9 mouse cellular contexts compared by ENCODE assay signal in the genomic region with DNA sequence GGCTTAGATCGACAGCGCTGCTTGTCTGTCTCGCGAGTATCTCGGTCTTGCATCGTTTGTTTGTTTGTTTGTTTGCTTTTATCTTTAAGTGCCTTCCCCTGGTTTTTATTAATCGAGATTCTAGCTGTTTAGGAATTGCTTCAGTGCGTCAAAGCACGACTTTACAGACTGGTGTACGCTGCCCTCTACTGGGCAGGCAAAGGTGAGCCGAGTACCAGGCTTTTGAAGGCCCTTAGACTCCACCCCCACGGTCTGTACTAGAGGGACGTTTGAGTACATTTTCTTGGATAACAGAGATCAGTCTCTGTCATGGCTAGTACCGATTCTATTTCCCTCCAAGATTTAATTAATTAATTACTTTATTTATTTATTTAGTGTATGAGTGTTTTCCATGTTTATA. TPM values are rescaled to one million over a fixed set of nuclear protein-coding genes. Genes with fewer than 3 reads are reported as not detected.
DNase-seq lines count a peak whose midpoint lies in the region; ATAC-seq and TF ChIP-seq lines count a peak whose summit lies in the region.
"Had no signal": no experiment of that assay in that cellular context is flagged by ENCODE, and none has a peak within 500 bp of the region (broad histone marks: within the 10 kb centered on the region; RNA-seq: fewer than 3 reads in every experiment).

No protein-coding gene starts in this region.

- in situ Hi-C loops in CH12.LX (cut with MboI; ENCODE audit: low pct_ligation_motif_present, low pct_unique_long_range_greater_than_20kb, low sequenced_read_pairs): no loop called here

- no peak overlapping the region for H3K27ac ChIP-seq in kidney, embryonic 16.5 days (ENCODE audit: low read length)
- no peak overlapping the region for H3K27ac ChIP-seq in CH12.LX (ENCODE audit: insufficient read depth, low read depth)
- H3K27ac ChIP-seq in gastrocnemius, adult 2 months: no peak overlapping the region

- 5% methylated on average over 14 of the region's 14 CpGs for WGBS in kidney, embryonic 16.5 days

- no peaks in the 10 kb centered on the region for H3K27me3 ChIP-seq in kidney, embryonic 16.5 days (ENCODE audit: insufficient read depth, low read length)
- H3K27me3 ChIP-seq in CH12.LX (replicated peaks): no peaks in the 10 kb centered on the region

- TF ChIP-seq POLR2A in CH12.LX (IDR thresholded peaks at IDR 0.05; ENCODE audit: low read depth, low read length): no peak
- TF ChIP-seq POLR2A in brain, embryonic 14.5 days (IDR thresholded peaks at IDR 0.05; ENCODE audit: borderline replicate concordance, extremely low read depth, insufficient read depth, insufficient read length, poor library complexity, severe bottlenecking): no peak

- peak; percentile 94 for TF ChIP-seq RAD21 in CH12.LX (IDR thresholded peaks at IDR 0.05; ENCODE audit: low read depth, low read length)

- H3K79me2 ChIP-seq in CH12.LX (replicated peaks; ENCODE audit: control insufficient read depth, extremely low read depth, insufficient read depth, poor library complexity, severe bottlenecking): no peaks in the 10 kb centered on the region

- H3K4me1 ChIP-seq in kidney, embryonic 16.5 days (ENCODE audit: insufficient read depth, low read length): peaks cover 6% of the 10 kb centered on the region
- H3K4me1 ChIP-seq in CH12.LX (ENCODE audit: control insufficient read depth in 1 of 2, insufficient read depth in 2 of 2): peaks cover 0 to 19% of the 10 kb centered on the region in 2 experiments; a peak in 1 of 4 replicates

- ATAC-seq in kidney, embryonic 16.5 days (ENCODE audit: low FRiP score, low TSS enrichment): no peak

- dilution Hi-C loops in CH12.LX (cut with MboI; ENCODE audit: extremely low pct_ligation_motif_present, extremely low pct_unique_long_range_greater_than_20kb, low sequenced_read_pairs): no loop called here

- H3K4me3 ChIP-seq in kidney, embryonic 16.5 days (ENCODE audit: low read length): no peak overlapping the region
- H3K4me3 ChIP-seq in CH12.LX (replicated peaks in 1 of 3; ENCODE audit: low read depth in 2 of 3, low read length in 2 of 3, poor library complexity in 1 of 3): no peak overlapping the region
- no peak overlapping the region for H3K4me3 ChIP-seq in gastrocnemius, adult 2 months

- peak; percentile 48 to 93; a peak in 3 of 4 replicates for TF ChIP-seq CTCF in CH12.LX (conservative IDR thresholded peaks at IDR 0.05 in 1 of 2, IDR thresholded peaks at IDR 0.05 in 1 of 2; ENCODE audit: low read depth in 2 of 2, low read length in 2 of 2)
- TF ChIP-seq CTCF in brain, embryonic 14.5 days (IDR thresholded peaks at IDR 0.05; ENCODE audit: borderline replicate concordance, extremely low read depth, insufficient read depth, insufficient read length): peak; percentile 79
- peak; percentile 95 for TF ChIP-seq CTCF in gastrocnemius, adult 2 months (IDR thresholded peaks at IDR 0.05)

- H3K9me3 ChIP-seq in kidney, embryonic 16.5 days (ENCODE audit: low read length): no peaks in the 10 kb centered on the region
- H3K9me3 ChIP-seq in CH12.LX (replicated peaks; ENCODE audit: low read length): no peaks in the 10 kb centered on the region

- H3K36me3 ChIP-seq in kidney, embryonic 16.5 days (ENCODE audit: insufficient read depth, low read length): no peaks in the 10 kb centered on the region
- peaks cover 10 to 51% of the 10 kb centered on the region in 2 experiments for H3K36me3 ChIP-seq in CH12.LX (replicated peaks in 1 of 2; ENCODE audit: control insufficient read depth in 1 of 2, insufficient read depth in 1 of 2, low read length in 1 of 2)

- no peak overlapping the region for H3K4me2 ChIP-seq in kidney, embryonic 16.5 days (replicated peaks; ENCODE audit: low read depth, low read length)
- H3K4me2 ChIP-seq in CH12.LX (ENCODE audit: insufficient read depth, low read depth, poor library complexity, severe bottlenecking): no peak overlapping the region

- no peak for TF ChIP-seq EP300 in CH12.LX (IDR thresholded peaks at IDR 0.05; ENCODE audit: low read length)

- no peak overlapping the region for H3K9ac ChIP-seq in kidney, embryonic 16.5 days (replicated peaks; ENCODE audit: low read length)
- H3K9ac ChIP-seq in CH12.LX (ENCODE audit: insufficient read depth, low read depth): no peak overlapping the region

- DNase-seq in kidney, adult 11 months: peak; percentile 58
- DNase-seq in CH12.LX (ENCODE audit: extremely low read depth): peak; percentile 80
- peak; percentile 80 for DNase-seq in brain, embryonic 14.5 days (ENCODE audit: low read depth)
- DNase-seq in gastrocnemius, adult 2 months: peak; percentile 77
- peak; percentile 66 to 78 for DNase-seq in left cerebral cortex, postnatal 14 days (ENCODE audit: low spot score in 2 of 2)
- peak; percentile 86 for DNase-seq in naive thymus-derived CD4-positive, alpha-beta T cell, adult 2 months (ENCODE audit: low read depth)
- DNase-seq in thymus, postnatal 14 days: peak; percentile 77

- intact Hi-C loops in gastrocnemius, adult 2 months (cut with DNase I): loop anchor here (1.0 to 10.0 kb wide), 2 partner anchors 63 to 167 kb away; partner anchors contain the start of gene 6430531B16Rik
- intact Hi-C loops in left cerebral cortex, postnatal 14 days (cut with DNase I): loop anchor here (10.0 kb wide), 1 partner anchor 167 kb away; the partner anchor contains the start of gene 6430531B16Rik

TF ChIP-seq in CH12.LX, 34 proteins besides CTCF, POLR2A, EP300 and RAD21:
- TF ChIP-seq ZKSCAN1 (IDR thresholded peaks at IDR 0.05; ENCODE audit: borderline replicate concordance, low read depth, low read length): no peak
- TF ChIP-seq USF2 (conservative IDR thresholded peaks at IDR 0.05; ENCODE audit: low read depth, low read length): no peak
- peak; percentile 89 for TF ChIP-seq SMC3 (IDR thresholded peaks at IDR 0.05; ENCODE audit: low read depth, low read length)
- TF ChIP-seq JUN (IDR thresholded peaks at IDR 0.05; ENCODE audit: insufficient read depth, low read depth, low read length): no peak
- no peak for TF ChIP-seq MAZ (IDR thresholded peaks at IDR 0.05; ENCODE audit: low read depth, low read length)
- 0 out of 2 replicates have a peak, but pooled peaks have one; percentile 20 for TF ChIP-seq ZC3H11A (IDR thresholded peaks at IDR 0.05; ENCODE audit: low read depth, low read length)
- no peak for TF ChIP-seq TBP (conservative IDR thresholded peaks at IDR 0.05; ENCODE audit: low read depth, low read length)
- no peak for TF ChIP-seq GABPA (IDR thresholded peaks at IDR 0.05; ENCODE audit: insufficient replicate concordance, low read depth, low read length)

RNA-seq across cellular contexts. Expression of gene Mtg1, which starts 4.0 kb away (rescaled TPM):
- polyA plus RNA-seq in kidney, embryonic 16.5 days (2015; fragmentation: Nextera tagmentation; extraction: Ambion mirVana): 30.5 and 33.8 TPM in 2 replicates
- total RNA-seq in CH12.LX (2012; rRNA removed) (19.3 and 26.6 TPM in 2 replicates), CH12.LX (2014; rRNA removed) (20.7 and 29.4 TPM in 2 replicates)
- 39.6 and 39.8 TPM in 2 replicates for polyA plus RNA-seq in CH12.LX (2012; ENCODE audit: insufficient read length, low read depth)
- 33.9 and 41.5 TPM in 2 replicates for polyA plus RNA-seq in brain, embryonic 14.5 days (2012; rRNA removed)
- 10 to 100 TPM; 26.5 to 33.2 TPM for total RNA-seq in gastrocnemius, adult 2 months (2021)
- total RNA-seq in left cerebral cortex, postnatal 14 days (2021): 10 to 100 TPM; 19.5 to 21.8 TPM

RNA-seq across cellular contexts. Expression of gene Sprn, which starts 13.3 kb away (rescaled TPM):
- polyA plus RNA-seq in kidney, embryonic 16.5 days (2015; fragmentation: Nextera tagmentation; extraction: Ambion mirVana): 0.41 and 0.51 TPM in 2 replicates
- total RNA-seq in CH12.LX (2012; rRNA removed) (not detected in 2 replicates), CH12.LX (2014; rRNA removed) (not detected in 2 replicates)
- not detected in 2 replicates for polyA plus RNA-seq in CH12.LX (2012; ENCODE audit: insufficient read length, low read depth)
- polyA plus RNA-seq in brain, embryonic 14.5 days (2012; rRNA removed): 10.2 and 16.2 TPM in 2 replicates
- under 1 TPM; 0.13 to 0.50 TPM for total RNA-seq in gastrocnemius, adult 2 months (2021)
- 100 to 1,000 TPM; 213 to 214 TPM for total RNA-seq in left cerebral cortex, postnatal 14 days (2021)

RNA-seq across cellular contexts. Expression of gene Olfr522, which starts 23.2 kb away (rescaled TPM):
- not detected in 2 replicates for polyA plus RNA-seq in kidney, embryonic 16.5 days (2015; fragmentation: Nextera tagmentation; extraction: Ambion mirVana)
- total RNA-seq in CH12.LX (2012; rRNA removed): not detected in 2 replicates
- not detected in 2 replicates for total RNA-seq in CH12.LX (2014; rRNA removed)
- not detected in 2 replicates for polyA plus RNA-seq in CH12.LX (2012; ENCODE audit: insufficient read length, low read depth)
- not detected in 2 replicates for polyA plus RNA-seq in brain, embryonic 14.5 days (2012; rRNA removed)
- not detected for total RNA-seq in gastrocnemius, adult 2 months (2021)
- not detected for total RNA-seq in left cerebral cortex, postnatal 14 days (2021)
- total RNA-seq: left cerebral cortex, postnatal 36 days had no signal

RNA-seq across cellular contexts. Expression of gene Echs1, which starts 25.1 kb away (rescaled TPM):
- 183 and 199 TPM in 2 replicates for polyA plus RNA-seq in kidney, embryonic 16.5 days (2015; fragmentation: Nextera tagmentation; extraction: Ambion mirVana)
- total RNA-seq in CH12.LX (2012; rRNA removed): 39.8 and 43.3 TPM in 2 replicates
- 72.0 and 74.4 TPM in 2 replicates for total RNA-seq in CH12.LX (2014; rRNA removed)
- polyA plus RNA-seq in CH12.LX (2012; ENCODE audit: insufficient read length, low read depth): 43.8 and 47.8 TPM in 2 replicates
- polyA plus RNA-seq in brain, embryonic 14.5 days (2012; rRNA removed): 74.9 and 75.4 TPM in 2 replicates
- total RNA-seq in gastrocnemius, adult 2 months (2021): 100 to 1,000 TPM; 116 to 201 TPM
- total RNA-seq in left cerebral cortex, postnatal 14 days (2021): 10 to 100 TPM; 49.1 to 55.7 TPM

RNA-seq across cellular contexts. Expression of gene Paox, which starts 25.8 kb away (rescaled TPM):
- 20.2 and 23.5 TPM in 2 replicates for polyA plus RNA-seq in kidney, embryonic 16.5 days (2015; fragmentation: Nextera tagmentation; extraction: Ambion mirVana)
- total RNA-seq in CH12.LX (2012; rRNA removed) (40.0 and 42.3 TPM in 2 replicates), CH12.LX (2014; rRNA removed) (34.5 and 36.6 TPM in 2 replicates)
- 30.4 and 39.7 TPM in 2 replicates for polyA plus RNA-seq in CH12.LX (2012; ENCODE audit: insufficient read length, low read depth)
- polyA plus RNA-seq in brain, embryonic 14.5 days (2012; rRNA removed): 5.1 and 6.0 TPM in 2 replicates
- 1 to 10 TPM; 3.6 to 5.1 TPM for total RNA-seq in gastrocnemius, adult 2 months (2021)
- total RNA-seq in left cerebral cortex, postnatal 14 days (2021): 1 to 10 TPM; 5.3 to 5.6 TPM

Comparison
In these comparisons a context has a peak if more than half of its experiments do, and no peak if none do; other contexts are left out.
1. RNA of gene Sprn, which starts 13.3 kb away (total RNA-seq): 213 to 214 TPM in left cerebral cortex, postnatal 14 days; 0.13 to 0.50 TPM in gastrocnemius, adult 2 months and not detected in CH12.LX; every median in the first group is over 100 times any median in the second.
2. Peak in every context shown above with its lines, with median percentiles within 50 percentile points of each other: DNase-seq and CTCF ChIP-seq.